Comparison of ENCODE assay signal across 12 mouse cellular contexts in genomic region chr9:96442081-96442480, GRCm38 (mm10). TPM values are rescaled to one million over a fixed set of nuclear protein-coding genes. Genes with fewer than 3 reads are reported as not detected.
DNase-seq lines count a peak whose midpoint lies in the region; ATAC-seq lines count a peak whose summit lies in the region.
"Had no signal": no experiment of that assay in that cellular context is flagged by ENCODE, and none has a peak within 500 bp of the region (broad histone marks: within the 10 kb centered on the region; RNA-seq: fewer than 3 reads in every experiment).

No protein-coding gene starts in this region.

- no peak for DNase-seq in kidney, adult 8-10 months
- DNase-seq in R1 (ENCODE audit: low read depth, low spot score), result peak; percentile 20
- no peak for DNase-seq in forebrain, embryonic 14.5 days (ENCODE audit: low spot score)
- peak; percentile 83 for DNase-seq in retina, postnatal 7 days (ENCODE audit: low read depth, low spot score)
- no peak for DNase-seq in embryo, embryonic 10.5 days (ENCODE audit: low spot score)
- DNase-seq in adrenal gland, postnatal 4 days (ENCODE audit: low spot score in 2 of 2), result no peak
- DNase-seq: lung, adult 18-20 months had no signal

- no peaks in the 10 kb centered on the region for H3K27me3 ChIP-seq in kidney, embryonic 15.5 days
- H3K27me3 ChIP-seq in forebrain, embryonic 14.5 days (replicated peaks; ENCODE audit: control insufficient read depth, insufficient read depth, low read length), result no peaks in the 10 kb centered on the region; the same call in 1 of the 2 replicates
- H3K27me3 ChIP-seq: heart, embryonic 12.5 days; hindbrain, embryonic 15.5 days had no signal

- WGBS in kidney, embryonic 15.5 days, result 29% methylated on average over 10 of the region's 10 CpGs
- WGBS in forebrain, embryonic 14.5 days, result 15% methylated on average over 10 of the region's 10 CpGs

- H3K9ac ChIP-seq in kidney, embryonic 15.5 days, result no peak overlapping the region
- peak overlapping the region; percentile 21; the same call in 1 of the 2 replicates for H3K9ac ChIP-seq in forebrain, embryonic 14.5 days (ENCODE audit: low read length)
- H3K9ac ChIP-seq: heart, embryonic 12.5 days; hindbrain, embryonic 15.5 days; neural tube, embryonic 13.5 days had no signal

- H3K27ac ChIP-seq in kidney, embryonic 15.5 days, result no peak overlapping the region
- H3K27ac ChIP-seq in forebrain, embryonic 14.5 days (ENCODE audit: low read depth, low read length), result no peak overlapping the region
- H3K27ac ChIP-seq: hindbrain, embryonic 15.5 days; neural tube, embryonic 13.5 days had no signal

- H3K36me3 ChIP-seq in kidney, embryonic 15.5 days, result no peaks in the 10 kb centered on the region
- H3K36me3 ChIP-seq in forebrain, embryonic 14.5 days (ENCODE audit: control insufficient read depth, insufficient read depth, low read length), result no peaks in the 10 kb centered on the region
- H3K36me3 ChIP-seq: G1E; heart, embryonic 12.5 days; hindbrain, embryonic 15.5 days; neural tube, embryonic 13.5 days had no signal

- no peak overlapping the region for H3K4me3 ChIP-seq in kidney, embryonic 15.5 days (replicated peaks)
- no peak overlapping the region for H3K4me3 ChIP-seq in forebrain, embryonic 14.5 days (ENCODE audit: low read depth, low read length)
- H3K4me3 ChIP-seq: heart, embryonic 12.5 days; hindbrain, embryonic 15.5 days; neural tube, embryonic 13.5 days had no signal

- H3K9me3 ChIP-seq in kidney, embryonic 15.5 days (replicated peaks), result no peaks in the 10 kb centered on the region
- no peaks in the 10 kb centered on the region for H3K9me3 ChIP-seq in forebrain, embryonic 14.5 days (replicated peaks; ENCODE audit: control insufficient read depth, low read length)
- H3K9me3 ChIP-seq: G1E; heart, embryonic 12.5 days; hindbrain, embryonic 15.5 days; neural tube, embryonic 13.5 days had no signal

- peaks cover 25% of the 10 kb centered on the region for H3K4me1 ChIP-seq in kidney, embryonic 15.5 days
- peaks cover 13% of the 10 kb centered on the region for H3K4me1 ChIP-seq in forebrain, embryonic 14.5 days (ENCODE audit: control insufficient read depth, insufficient read depth, low read length)

- no peak for ATAC-seq in kidney, embryonic 15.5 days (replicated peaks; ENCODE audit: low FRiP score)
- ATAC-seq in forebrain, embryonic 14.5 days, result no peak

- H3K4me2 ChIP-seq in kidney, embryonic 15.5 days, result 0 out of 2 replicates have a peak overlapping the region, but pooled peaks have one; percentile 21
- 0 out of 2 replicates have a peak overlapping the region, but pooled peaks have one; percentile 1 for H3K4me2 ChIP-seq in forebrain, embryonic 14.5 days (ENCODE audit: low read length)
- H3K4me2 ChIP-seq: heart, embryonic 12.5 days; hindbrain, embryonic 15.5 days; neural tube, embryonic 13.5 days had no signal

RNA-seq across cellular contexts. Expression of gene Rnf7, which starts 36.4 kb away (rescaled TPM):
- 208 and 216 TPM in 2 replicates for polyA plus RNA-seq in kidney, embryonic 15.5 days (2015; fragmentation: Nextera tagmentation; extraction: Ambion mirVana)
- polyA plus RNA-seq in forebrain, embryonic 14.5 days (2014; fragmentation: Nextera tagmentation; extraction: Ambion mirVana), result 228 and 271 TPM in 2 replicates
- 10 to 100 TPM; 84.7 to 89.5 TPM for total RNA-seq in adrenal gland, postnatal 4 days (2021)

Comparison
In these comparisons a context has a peak if more than half of its experiments do, and no peak if none do; other contexts are left out.
1. DNase-seq: peak in R1 (single experiment) and retina, postnatal 7 days (single experiment); none in kidney, adult 8-10 months (0 of 2), forebrain, embryonic 14.5 days (single experiment), embryo, embryonic 10.5 days (single experiment) and adrenal gland, postnatal 4 days (0 of 2).